Mouse (Mus musculus): ENCODE results near the gene Psmd11.

Psmd11 gene

DNA sequence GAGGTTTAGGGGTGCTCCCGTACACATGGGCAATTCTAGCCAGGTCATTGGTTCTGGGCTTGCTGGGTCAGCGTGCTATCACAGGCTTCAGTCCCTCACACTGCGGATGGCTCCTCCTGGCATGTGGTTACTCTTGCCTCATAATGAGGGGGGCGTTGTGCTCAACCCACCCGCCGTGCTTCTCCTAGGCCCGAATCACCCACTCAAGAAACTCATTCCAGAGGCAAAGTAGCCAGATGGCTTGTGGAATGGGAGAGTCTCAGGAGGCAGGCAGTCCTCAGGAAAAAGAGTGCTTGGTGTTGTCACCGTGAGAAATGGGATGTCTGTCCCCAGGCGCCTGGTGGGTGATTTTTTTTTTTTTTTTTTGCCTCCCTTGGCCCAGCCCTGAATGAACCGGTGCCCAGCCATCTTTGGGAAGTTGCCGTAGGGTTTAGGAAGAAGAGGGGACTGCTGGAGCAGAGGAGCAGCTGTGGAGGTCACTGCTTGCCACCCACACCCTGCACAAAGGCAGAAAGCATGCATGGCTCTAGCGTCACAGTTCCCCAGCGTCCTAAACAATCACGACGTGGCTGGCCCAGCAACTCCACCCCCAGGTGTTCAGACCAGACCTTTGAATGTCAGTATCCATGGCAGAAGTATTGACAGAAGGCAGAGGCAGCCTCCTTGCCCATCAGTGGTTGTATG, 59.6 kb downstream of the Psmd11 start:
- TF ChIP-seq GATA4 (IDR thresholded peaks at IDR 0.05; ENCODE audit: insufficient replicate concordance, low read length): no peak

DNA sequence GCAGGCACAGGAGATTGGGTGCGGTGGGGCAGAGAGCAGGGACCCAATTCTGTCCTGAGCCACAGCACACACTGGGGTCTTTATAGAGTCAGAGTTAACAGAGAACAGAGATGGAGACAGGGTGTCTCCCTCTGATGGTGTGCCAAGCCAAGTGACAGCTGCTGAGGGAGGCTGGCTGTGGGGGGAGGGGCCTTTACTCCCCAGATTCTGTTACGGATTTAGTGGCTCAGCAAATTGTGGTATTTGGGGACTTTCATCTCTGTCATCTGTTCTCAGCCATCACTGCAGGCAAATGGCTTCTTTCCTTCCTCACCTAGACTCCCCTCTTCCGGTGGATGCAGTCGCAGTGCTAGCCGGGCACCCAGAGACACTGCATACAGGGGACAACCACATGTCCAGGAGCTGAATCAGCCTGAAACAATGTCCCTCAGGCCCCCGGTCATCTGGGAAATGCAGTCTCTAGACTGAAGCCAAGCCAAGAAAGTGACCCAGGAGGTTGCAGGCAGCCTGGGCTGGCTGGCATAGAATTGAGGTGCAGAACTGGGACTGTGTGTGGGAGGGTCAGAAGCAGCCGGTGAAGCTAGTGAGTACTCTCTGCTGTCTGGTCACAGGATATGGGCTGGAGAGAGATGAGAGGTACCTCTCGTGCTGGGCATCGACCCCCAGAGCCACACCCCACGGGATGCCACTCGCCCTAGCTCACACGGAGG, 60.9 kb downstream of the Psmd11 start:
- TF ChIP-seq GATA4 (IDR thresholded peaks at IDR 0.05; ENCODE audit: insufficient replicate concordance, low read length): no peak

DNA sequence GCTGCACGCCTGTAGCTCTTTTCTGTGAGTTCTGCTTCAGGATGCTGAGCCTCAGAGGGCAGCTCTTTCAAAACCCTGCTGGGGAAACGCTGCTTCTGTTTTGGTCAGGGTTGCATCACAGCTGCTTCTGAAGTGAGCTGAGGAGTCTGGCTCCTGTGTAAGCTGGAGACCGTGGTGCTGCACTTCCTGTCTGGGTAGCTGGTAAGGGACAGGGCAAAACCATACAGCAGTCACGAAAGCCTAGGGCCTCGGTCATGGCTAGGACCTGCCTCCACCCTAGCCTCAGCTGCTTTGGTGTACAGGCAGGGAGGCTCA, 61.4 kb downstream of the Psmd11 start:
- no peak for TF ChIP-seq GATA4 (IDR thresholded peaks at IDR 0.05; ENCODE audit: insufficient replicate concordance, low read length)

DNA sequence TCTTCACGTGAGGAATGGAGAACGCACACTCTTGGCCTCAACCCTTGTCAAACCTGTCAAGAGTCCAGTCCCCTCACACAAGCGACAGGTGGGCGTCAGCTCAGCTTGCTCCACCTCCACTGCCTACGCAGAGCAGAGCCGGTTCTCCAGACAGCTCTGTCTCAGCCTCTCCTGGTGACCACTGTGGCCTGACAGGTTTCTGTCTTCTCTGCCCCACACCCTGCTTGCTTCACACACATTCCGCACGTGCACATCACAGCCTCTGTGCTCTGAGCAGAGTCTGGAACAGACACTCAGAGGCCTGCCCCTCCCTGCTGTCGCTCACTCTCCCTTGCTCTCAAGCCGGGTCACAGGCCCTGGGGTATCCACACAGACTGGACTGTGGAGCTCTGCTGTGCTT, 62.4 kb downstream of the Psmd11 start:
- no peak for TF ChIP-seq GATA4 (IDR thresholded peaks at IDR 0.05; ENCODE audit: insufficient replicate concordance, low read length)

DNA sequence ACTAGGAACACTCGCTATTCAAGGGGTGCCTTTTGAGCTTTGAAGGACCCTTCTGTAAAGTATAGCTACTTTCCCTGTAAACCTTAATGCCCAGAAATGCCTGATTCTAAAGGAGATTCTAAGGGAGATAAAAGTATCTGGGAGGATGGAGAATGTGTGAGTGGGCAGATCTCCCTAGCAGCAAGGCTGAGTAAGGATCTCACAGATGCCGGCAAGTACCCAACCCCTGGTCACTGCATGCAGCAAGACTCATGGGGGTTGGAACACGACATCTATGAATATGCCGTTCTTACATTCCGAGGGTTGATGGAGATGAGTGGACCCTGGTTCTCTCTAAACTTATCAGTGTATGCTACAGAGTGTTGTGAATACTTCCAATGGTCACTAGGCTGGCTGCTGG, 64.8 kb downstream of the Psmd11 start:
- TF ChIP-seq GATA4 (IDR thresholded peaks at IDR 0.05; ENCODE audit: insufficient replicate concordance, low read length): no peak

DNA sequence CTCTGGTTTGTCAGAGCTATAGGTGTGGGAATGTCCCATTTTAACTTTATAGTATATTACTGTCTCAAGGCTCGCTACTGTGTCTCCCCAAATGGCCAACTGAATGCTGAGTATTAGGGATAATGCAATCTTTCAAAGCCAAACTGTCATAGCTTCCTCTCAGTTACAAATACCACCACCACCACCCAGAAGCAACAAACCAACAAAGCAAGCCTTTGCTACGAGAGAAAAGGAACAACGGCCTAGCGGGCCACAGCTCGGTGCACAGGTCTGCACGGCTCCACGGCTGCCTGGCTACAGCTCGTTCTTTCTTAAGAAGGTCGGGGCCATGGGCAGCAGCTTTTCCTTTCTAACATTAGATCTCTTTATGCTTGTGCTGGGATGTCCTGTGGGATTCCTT, 66.4 kb downstream of the Psmd11 start:
- TF ChIP-seq GATA4 (IDR thresholded peaks at IDR 0.05; ENCODE audit: insufficient replicate concordance, low read length): no peak

DNA sequence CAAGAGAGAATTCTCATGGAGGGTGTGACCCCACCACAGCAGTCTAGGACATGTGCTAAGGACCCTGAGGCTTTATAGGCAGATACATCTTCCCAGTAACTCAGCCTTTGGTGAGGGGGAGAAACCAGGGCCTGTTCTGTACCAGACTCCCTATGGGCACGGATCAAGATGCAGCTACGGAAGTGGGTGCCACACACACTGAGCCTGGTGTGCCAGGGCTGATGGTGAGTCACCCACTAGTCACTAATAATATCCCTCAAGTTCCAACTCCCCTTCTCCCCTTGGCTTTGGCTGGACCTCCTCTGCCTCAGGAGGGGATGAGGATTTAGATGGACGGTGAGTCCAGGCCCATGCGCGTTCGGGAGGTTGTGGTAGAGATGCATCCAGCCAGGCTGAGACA, 67.6 kb downstream of the Psmd11 start:
- TF ChIP-seq GATA4 (IDR thresholded peaks at IDR 0.05; ENCODE audit: insufficient replicate concordance, low read length): no peak

DNA sequence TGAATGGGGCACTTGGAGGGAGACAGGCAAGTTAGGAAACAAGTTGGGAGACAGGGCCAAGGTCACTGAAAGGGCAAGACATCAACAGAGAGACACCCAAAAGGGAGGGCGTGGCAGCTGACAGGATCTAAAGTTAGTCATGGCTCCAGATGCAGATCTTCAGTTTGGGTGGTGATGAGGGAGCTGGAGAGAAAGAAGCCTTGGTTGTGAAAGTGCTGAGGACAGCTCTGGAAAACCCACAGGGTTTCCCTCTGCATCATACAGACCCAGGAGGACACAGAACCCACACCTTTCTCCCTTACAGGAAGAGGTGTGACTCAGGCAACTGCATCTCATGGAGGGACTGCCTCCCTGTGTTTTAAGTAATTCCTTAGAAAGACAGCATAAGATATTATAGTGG, 68.2 kb downstream of the Psmd11 start:
- no peak for TF ChIP-seq GATA4 (IDR thresholded peaks at IDR 0.05; ENCODE audit: insufficient replicate concordance, low read length)

DNA sequence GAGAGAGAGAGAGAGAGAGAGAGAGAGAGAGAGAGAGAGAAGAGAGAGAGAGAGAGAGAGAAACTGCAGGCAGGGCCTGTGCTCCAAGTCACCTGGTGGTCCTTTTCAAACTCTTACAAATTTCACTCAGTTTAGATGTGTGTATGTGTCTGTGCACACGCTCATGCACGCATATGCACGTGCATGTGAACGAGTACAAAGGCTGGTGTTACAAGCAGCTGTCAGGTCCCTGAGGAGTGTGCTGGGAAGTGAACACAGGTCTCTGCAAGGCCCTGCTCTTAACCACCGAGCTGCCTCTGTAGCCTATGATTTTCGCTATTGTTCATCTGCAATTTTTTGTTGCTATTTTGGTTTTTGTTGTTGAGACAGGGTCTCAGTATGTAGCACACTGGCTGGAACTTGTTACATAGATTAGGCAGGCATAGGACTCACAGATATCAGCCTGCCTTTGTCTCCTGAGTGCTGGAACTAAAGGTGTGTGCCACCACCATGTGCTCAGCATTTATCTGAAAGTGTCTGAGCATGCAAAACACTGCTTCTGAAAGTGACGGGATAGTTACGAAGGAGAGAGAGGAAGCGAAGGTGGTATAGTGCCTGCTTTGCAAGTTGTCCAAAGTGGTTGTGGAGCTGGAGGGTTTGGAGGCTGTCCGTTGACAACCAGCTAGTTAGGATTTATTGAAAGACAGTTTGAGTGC, 69.0 kb downstream of the Psmd11 start:
- no peak for TF ChIP-seq GATA4 (IDR thresholded peaks at IDR 0.05; ENCODE audit: insufficient replicate concordance, low read length)

DNA sequence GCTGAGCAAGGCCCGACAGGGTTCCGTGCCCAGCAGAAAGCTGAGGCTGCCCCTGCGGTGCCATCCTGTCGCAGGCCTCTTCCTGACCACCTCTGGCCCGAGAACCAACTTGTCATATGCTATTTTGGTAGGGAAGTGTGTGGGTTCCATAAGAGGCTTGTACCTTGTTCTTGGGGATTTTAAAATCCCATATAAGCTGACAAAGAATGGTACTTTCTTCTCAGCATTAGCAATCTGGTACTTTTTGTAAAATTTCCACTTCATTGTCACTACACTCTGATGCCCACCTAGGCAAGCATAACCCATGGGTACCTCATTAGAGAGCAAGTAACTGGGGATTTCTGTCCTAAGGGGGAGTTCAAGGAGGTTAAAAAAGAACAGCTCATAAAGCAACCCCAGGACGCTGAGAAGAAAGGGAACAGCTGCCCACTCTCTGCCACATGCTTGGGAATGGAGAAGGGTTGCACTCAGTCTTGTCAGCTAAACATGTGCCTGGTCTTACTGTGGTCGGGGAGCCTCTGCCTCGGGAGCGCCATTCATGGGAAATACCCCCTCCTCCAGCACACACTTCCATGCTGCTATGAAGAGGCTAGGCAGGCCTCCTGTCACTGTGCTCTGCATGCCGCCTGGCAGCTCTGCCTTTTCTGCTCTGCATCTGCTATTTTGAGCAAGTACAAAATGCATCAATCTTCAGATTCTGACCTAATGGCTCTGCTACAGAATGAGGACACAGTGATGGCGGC, 70.1 kb downstream of the Psmd11 start:
- no peak for TF ChIP-seq GATA4 (IDR thresholded peaks at IDR 0.05; ENCODE audit: insufficient replicate concordance, low read length)

DNA sequence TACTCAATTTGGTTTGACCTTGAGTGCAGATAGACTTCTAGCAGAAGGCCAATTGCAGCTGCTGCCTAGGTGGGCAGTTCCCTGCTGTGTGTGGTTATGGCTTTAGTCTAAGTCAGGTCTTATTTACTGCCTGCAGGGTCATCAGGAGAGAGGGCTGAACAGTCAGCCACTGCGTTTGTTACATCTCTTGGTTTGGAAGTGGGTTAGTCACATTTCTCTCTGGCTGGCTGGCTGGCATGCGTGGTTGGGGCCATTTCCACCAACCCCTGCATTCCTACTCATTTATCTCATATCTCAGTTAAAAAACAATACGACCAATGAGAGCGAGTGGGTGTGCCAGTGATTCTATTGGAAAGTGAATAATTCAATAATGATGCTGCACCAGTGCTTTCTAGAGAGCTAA, 71.1 kb downstream of the Psmd11 start:
- TF ChIP-seq GATA4 (IDR thresholded peaks at IDR 0.05; ENCODE audit: insufficient replicate concordance, low read length): no peak

DNA sequence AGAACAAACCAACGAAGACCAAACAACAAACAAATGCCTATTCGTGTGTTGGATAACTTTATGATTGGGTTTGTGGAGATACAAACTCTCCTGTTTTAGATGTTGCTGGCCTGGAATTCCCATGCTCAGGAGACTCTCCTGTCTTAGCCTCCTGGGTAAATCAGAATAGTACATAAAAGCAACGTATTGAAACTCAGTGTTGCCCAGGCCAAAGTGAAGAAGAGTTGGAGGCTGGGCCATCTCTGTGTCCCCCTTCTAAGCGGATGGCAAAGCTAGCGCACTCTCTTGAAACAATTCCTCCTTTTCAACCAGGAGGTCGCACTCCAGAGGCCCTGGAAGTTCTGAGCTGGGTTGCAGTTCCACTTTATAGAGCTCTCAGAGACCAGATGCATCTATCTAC, 74.9 kb downstream of the Psmd11 start:
- TF ChIP-seq GATA4 (IDR thresholded peaks at IDR 0.05; ENCODE audit: insufficient replicate concordance, low read length): no peak

DNA sequence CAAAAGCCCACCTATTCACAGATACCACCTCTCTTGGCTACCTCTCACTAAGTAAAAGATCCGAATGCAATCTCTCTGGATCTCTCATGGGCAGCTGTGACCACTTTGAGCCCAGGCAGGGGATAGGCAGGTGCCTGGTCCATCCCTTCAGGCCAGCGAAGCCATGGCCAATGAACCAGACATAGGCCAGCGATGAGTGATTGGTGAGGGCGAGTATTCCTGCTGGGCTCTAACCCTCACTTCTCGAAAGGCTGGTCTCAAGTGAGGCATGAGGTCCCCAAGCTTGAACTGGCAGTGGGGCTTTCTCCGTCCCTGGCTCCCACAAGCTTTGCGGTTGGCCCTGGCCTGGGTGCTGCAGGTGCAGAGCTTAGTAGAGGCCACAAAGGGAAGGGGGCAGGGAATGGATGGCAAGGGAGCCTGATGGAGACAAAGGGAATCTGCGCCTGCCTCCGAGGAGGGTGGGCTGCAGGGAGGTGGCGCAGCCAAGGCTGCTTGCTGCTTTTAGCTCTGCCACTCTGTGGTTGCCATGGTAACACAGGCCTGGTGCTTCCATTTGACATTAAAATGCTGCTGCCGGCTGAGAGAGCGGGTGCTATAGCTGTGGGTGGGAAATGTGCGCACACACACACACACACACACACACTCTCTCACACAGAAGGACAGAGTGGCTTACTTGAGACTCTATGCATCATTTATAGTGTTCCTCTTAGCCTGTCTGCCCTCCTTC, 75.5 kb downstream of the Psmd11 start:
- TF ChIP-seq GATA4 (IDR thresholded peaks at IDR 0.05; ENCODE audit: insufficient replicate concordance, low read length): no peak

DNA sequence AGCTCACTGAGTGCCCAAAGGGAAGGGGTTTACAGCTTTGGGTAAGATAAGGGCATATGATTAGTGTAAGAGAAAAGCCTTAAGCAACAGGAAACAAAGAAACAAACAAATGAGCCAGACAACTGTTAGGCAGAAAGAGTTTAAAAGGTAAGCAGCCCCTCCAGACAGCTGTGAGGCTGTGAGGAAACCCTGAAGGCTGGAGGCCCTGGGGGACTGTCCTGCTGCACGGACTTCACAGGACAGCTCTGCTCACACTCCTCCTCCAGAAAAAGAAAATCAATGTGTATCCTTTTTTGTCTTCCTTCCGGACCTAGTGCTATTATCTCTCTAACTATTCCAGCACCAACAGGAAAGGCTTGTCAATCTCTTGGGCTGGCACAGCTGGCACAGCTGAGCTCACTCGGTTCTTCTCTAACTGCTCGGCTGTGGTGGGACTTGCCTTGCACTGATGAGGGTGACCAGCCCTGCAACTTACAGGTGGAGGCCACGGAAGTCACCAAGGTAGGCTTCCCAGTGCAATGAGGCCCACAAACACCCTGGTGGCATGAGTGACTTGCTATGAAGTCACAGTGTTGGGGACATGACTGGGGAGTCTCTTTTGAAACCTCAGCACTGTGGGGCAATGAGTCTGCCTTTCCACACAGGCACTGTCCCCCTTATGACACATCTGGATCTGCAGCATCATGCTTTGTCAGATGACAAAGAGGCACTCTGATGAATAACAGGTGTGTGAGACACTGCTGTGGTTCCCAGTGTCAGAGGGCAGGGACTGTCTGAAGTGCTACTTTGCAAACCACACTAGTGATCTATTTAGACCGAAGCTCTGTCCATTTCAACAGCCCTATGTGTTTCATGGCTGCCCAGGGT, 76.3 kb downstream of the Psmd11 start:
- TF ChIP-seq GATA4 (IDR thresholded peaks at IDR 0.05; ENCODE audit: insufficient replicate concordance, low read length): no peak
